Mouse (Mus musculus) mesoderm, embryonic 11.5 days (tissue): Measurements from ENCODE around the gene A330070K13Rik.

ENCODE experiments used
- DNase-seq: peaks from one replicate; pipeline ENCODE4 v3.0.0-alpha.2; 2012; ENCODE audit warnings: low read depth, low spot score

Gene A330070K13Rik

DNA sequence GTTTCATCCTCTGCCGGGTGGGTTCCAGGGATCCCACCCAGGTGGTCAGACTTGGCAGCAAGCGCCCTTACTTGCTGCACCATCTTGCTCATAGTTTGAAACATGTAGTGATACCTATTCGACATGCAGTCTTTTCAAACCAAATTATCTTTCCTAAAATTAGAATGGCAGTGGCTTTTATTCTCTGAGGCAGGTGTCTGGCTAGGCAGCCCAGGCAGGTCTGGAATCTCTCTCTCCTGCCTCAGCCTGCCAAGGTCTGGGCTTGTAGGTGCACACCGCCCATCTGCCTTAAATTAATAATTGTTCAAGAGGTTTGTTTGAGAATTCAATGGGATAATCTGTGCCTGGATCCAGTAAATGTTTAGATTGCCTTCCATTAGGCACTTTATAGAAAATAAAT, 53.6 kb downstream of the A330070K13Rik start:
- DNase-seq: no peak

DNA sequence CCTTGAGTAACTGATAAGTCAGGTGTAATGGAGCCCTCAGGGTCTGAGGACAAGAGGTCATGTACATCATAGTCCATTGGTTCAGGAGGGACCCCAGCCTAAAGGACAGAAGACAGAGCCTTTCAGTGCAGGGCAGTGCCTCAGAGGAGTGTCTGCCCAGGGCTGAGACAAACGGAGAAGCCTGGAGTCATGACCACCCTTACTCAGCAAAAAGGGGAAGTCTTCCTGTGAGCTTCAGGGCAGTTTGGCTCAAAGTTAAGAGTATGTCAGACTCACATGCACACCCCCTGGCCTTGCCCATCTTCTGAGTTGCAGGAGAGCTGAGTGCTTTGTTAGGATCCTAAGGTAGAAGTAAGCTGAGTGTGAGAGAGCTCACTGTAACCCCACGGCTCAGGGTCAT, 54.5 kb downstream of the A330070K13Rik start:
- DNase-seq: no peak
